Mouse (Mus musculus) forebrain, postnatal 0 days (tissue): Measurements from ENCODE around the gene Adap1. TPM values are rescaled to one million over a fixed set of nuclear protein-coding genes. Genes with fewer than 3 reads are reported as not detected.

Experiments used
- ATAC-seq: fragments of 200-750 bp; cut with Nextera tagmentation; 2 replicates; pipeline ENCODE4 v1.8.0; 2017; ENCODE audit warnings: mild to moderate bottlenecking, moderate library complexity
- DNase-seq: peaks from one replicate; pipeline ENCODE4 v3.0.0-alpha.2; 2015
- H3K27ac ChIP-seq: fragments of 300-500 bp; sonication (generic); 2 replicates; pipeline ENCODE4 v1.5.1; 2014; ENCODE audit warnings: low read depth, mild to moderate bottlenecking, antibody characterized with exemption, low read length, moderate library complexity, mixed read lengths
- H3K27me3 ChIP-seq: fragments of 300-500 bp; sonication (generic); 2 replicates; pipeline ENCODE4 v1.6.1; 2014; ENCODE audit warnings: mild to moderate bottlenecking, low read length, mixed read lengths; ENCODE audit not compliant: insufficient read depth
- H3K36me3 ChIP-seq: fragments of 300-500 bp; sonication (generic); 2 replicates; pipeline ENCODE4 v1.6.1; 2014; ENCODE audit warnings: mild to moderate bottlenecking, moderate library complexity; ENCODE audit not compliant: insufficient read depth
- H3K4me1 ChIP-seq: fragments of 300-500 bp; sonication (generic); 2 replicates; pipeline ENCODE4 v1.6.1; 2014; ENCODE audit warnings: antibody characterized with exemption; ENCODE audit not compliant: insufficient read depth
- H3K4me2 ChIP-seq: fragments of 300-500 bp; sonication (generic); 2 replicates; pipeline ENCODE4 v1.6.1; 2014; ENCODE audit warnings: low read depth, mild to moderate bottlenecking, moderate library complexity
- H3K4me3 ChIP-seq: fragments of 300-500 bp; sonication (generic); 2 replicates; pipeline ENCODE4 v1.5.1; 2014; ENCODE audit warnings: low read depth, low read length, mixed read lengths
- H3K9ac ChIP-seq: fragments of 300-500 bp; sonication (generic); 2 replicates; pipeline ENCODE4 v1.6.1; 2014; ENCODE audit warnings: mild to moderate bottlenecking
- H3K9me3 ChIP-seq: fragments of 300-500 bp; sonication (generic); 2 replicates; pipeline ENCODE4 v1.6.1; 2016; ENCODE audit warnings: low read length
- CTCF ChIP-seq: sonication (generic); IDR thresholded peaks from 2 replicates; pipeline ENCODE4 v1.5.1; 2016; ENCODE audit warnings: antibody characterized with exemption, control low read depth, low read depth
- WGBS: fragments of 180-500 bp; shearing (Covaris S2); extraction: QIAGEN DNeasy Blood & Tissue Kit; methylation state at CpG from one replicate; pipeline ENCODE4 v1.1.7; 2014; 5-methylcytosine and 5-hydroxymethylcytosine counted together
- polyA plus RNA-seq: library from polyadenylated mRNA; unstranded; fragments of >200 nt; fragmentation: Nextera tagmentation; extraction: Ambion mirVana; gene quantifications from 2 replicates; pipeline ENCODE4 v1.2.1, GENCODE M21; 2015
- total RNA-seq: library from RNA; depleted of rRNA; stranded (reverse); fragments of >200 nt; gene quantifications from 2 replicates; pipeline ENCODE4 v1.2.3, GENCODE M21; 2014

Gene Adap1
- total and polyA plus RNA-seq, 2 experiments from 2014 or later, result 128 to 188 TPM

DNA sequence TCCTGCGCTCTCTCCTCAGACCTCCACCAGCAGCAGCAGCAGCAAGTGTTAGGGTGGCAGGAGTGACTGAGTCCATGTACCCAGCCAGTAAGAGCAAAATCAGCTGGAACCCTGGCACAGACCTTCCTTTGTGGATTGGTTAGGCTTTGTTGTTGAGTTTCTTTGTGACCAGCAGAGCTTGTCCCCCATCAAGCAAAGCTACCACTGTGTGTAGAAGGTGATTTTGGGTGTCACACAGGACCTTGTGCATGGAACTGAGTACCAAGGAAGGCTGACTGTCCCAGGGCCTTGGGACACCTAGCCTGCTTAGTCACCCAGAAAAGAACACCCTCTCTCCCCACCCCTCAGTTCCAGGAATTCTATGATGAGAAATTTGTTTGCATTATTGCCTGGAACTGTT, 68.2 kb downstream of the Adap1 start:
- WGBS, result 95% methylated on average over 1 of the region's 1 CpGs

GRCm38 (mm10) chr5:139256211-139256765, 69.1 kb downstream of the Adap1 start:
- no peaks in the 10 kb centered on the region for H3K27me3 ChIP-seq
- H3K36me3 ChIP-seq, result peaks cover 11% of the 10 kb centered on the region; the same call in 1 of the 2 replicates
- no peaks in the 10 kb centered on the region for H3K9me3 ChIP-seq
- no peak overlapping the region for H3K9ac ChIP-seq
- H3K4me3 ChIP-seq, result no peak overlapping the region
- peaks cover 8% of the 10 kb centered on the region for H3K4me1 ChIP-seq
- no peak for TF ChIP-seq CTCF
- 87% methylated on average over 3 of the region's 3 CpGs for WGBS
- no peak for DNase-seq
- no peak overlapping the region for H3K4me2 ChIP-seq
- H3K27ac ChIP-seq, result no peak overlapping the region
- no peak for ATAC-seq

More for the DNA sequence above, 68.2 kb downstream of the Adap1 start:
- Histone ChIP-seq H3K4me1 (peaks cover 8% of the 10 kb centered on the region), H3K9ac (no peak overlapping the region), H3K4me3 (no peak overlapping the region), H3K4me2 (no peak overlapping the region), H3K27ac (no peak overlapping the region), H3K9me3 (no peaks in the 10 kb centered on the region), H3K27me3 (no peaks in the 10 kb centered on the region), H3K36me3 (peaks cover 14% of the 10 kb centered on the region)
- no peak for ATAC-seq
- no peak for DNase-seq
- TF ChIP-seq CTCF, result no peak

- Histone ChIP-seq H3K36me3 (peaks cover 9% of the 10 kb centered on the region; the same call in 1 of the 2 replicates), H3K4me1 (peaks cover 8% of the 10 kb centered on the region), H3K9me3 (no peaks in the 10 kb centered on the region), H3K9ac (no peak overlapping the region), H3K4me2 (no peak overlapping the region), H3K27me3 (no peaks in the 10 kb centered on the region), H3K4me3 (no peak overlapping the region), H3K27ac (no peak overlapping the region)
- no peak for DNase-seq
- ATAC-seq, result no peak
- no peak for TF ChIP-seq CTCF
- WGBS, result 91% methylated on average over 6 of the region's 6 CpGs
Measured at GRCm38 (mm10) chr5:139255777-139256176, 69.6 kb downstream of the Adap1 start.

DNA sequence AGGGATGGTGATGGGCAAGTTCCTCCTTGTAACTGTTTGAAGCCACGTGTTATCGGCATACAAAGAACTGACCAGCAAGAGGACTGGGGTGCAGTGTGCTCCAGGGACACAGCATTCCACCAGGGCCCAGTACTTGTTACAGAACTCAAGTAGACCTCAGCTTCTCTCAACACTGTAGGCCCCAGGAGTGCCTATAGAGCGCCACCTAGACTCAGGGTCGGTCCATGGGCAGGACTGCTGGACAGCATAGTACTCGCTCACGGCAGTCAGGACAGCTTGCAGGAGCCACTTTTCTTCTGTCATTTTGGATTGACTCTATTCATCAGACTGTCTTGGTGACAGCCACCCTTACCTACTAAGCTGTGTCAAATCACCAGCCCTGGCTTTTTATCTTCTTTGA, 70.5 kb downstream of the Adap1 start:
- H3K27me3 ChIP-seq, result no peaks in the 10 kb centered on the region
- H3K9me3 ChIP-seq, result no peaks in the 10 kb centered on the region
- no peak overlapping the region for H3K9ac ChIP-seq
- H3K27ac ChIP-seq, result no peak overlapping the region
- ATAC-seq, result no peak
- peaks cover 14% of the 10 kb centered on the region; the same call in 1 of the 2 replicates for H3K36me3 ChIP-seq
- no peak for TF ChIP-seq CTCF
- 80% methylated on average over 6 of the region's 6 CpGs for WGBS
- H3K4me2 ChIP-seq, result no peak overlapping the region
- peaks cover 8% of the 10 kb centered on the region for H3K4me1 ChIP-seq
- H3K4me3 ChIP-seq, result no peak overlapping the region
- DNase-seq, result no peak

GRCm38 (mm10) chr5:139253301-139253741, 72.1 kb downstream of the Adap1 start:
- Histone ChIP-seq H3K4me1 (peaks cover 8% of the 10 kb centered on the region), H3K27ac (peak overlapping the region; percentile 88), H3K4me3 (peak overlapping the region; percentile 74), H3K4me2 (peak overlapping the region; percentile 94), H3K9ac (peak overlapping the region; percentile 74), H3K36me3 (peaks cover 27% of the 10 kb centered on the region), H3K27me3 (no peaks in the 10 kb centered on the region), H3K9me3 (no peaks in the 10 kb centered on the region)
- ATAC-seq (no peak), DNase-seq (peak; percentile 21)
- WGBS, result 6% methylated on average over 6 of the region's 6 CpGs
- TF ChIP-seq CTCF, result no peak; the same call in 1 of the 2 replicates

DNA sequence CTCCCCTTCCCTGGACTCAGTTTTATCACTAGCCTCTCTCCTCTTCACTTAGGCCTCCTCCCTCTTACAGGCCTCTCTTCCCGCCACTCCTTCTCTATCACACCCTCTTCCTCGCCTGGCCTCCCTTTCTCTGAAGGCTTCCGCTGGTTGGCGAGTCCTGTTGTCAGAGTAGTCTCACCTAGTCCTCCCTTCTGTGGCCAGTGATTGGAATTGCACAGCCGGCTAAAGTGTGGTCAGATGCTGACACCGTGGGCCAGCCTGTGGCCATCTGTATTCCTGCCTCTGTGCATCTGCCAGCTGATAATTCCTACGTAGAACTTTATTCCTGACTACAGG, 72.5 kb downstream of the Adap1 start:
- Histone ChIP-seq H3K4me1 (peaks cover 8% of the 10 kb centered on the region), H3K9ac (peak overlapping the region; percentile 74), H3K27me3 (no peaks in the 10 kb centered on the region), H3K27ac (peak overlapping the region; percentile 88), H3K4me2 (peak overlapping the region; percentile 94), H3K36me3 (peaks cover 32% of the 10 kb centered on the region), H3K9me3 (no peaks in the 10 kb centered on the region), H3K4me3 (peak overlapping the region; percentile 74)
- WGBS, result 2% methylated on average over 7 of the region's 7 CpGs
- DNase-seq (no peak), ATAC-seq (0 out of 2 replicates have a peak, but pooled peaks have one; percentile 0)
- TF ChIP-seq CTCF, result no peak; the same call in 1 of the 2 replicates

GRCm38 (mm10) chr5:139252081-139252909, 73.1 kb downstream of the Adap1 start, which contains the start of gene Get4:
Get4 (plus strand) TSS chr5:139252324.
- DNase-seq (peak; percentile 100), ATAC-seq (peak; percentile 96)
- peak within 1 kb of the TSS; percentile 74 for H3K4me3 ChIP-seq
- peak within 1 kb of the TSS; percentile 74 for H3K9ac ChIP-seq
- no peak for TF ChIP-seq CTCF
- peak within 1 kb of the TSS; percentile 94 for H3K4me2 ChIP-seq
- peaks cover 8% of the 10 kb centered on the region for H3K4me1 ChIP-seq
- no peaks in the 10 kb centered on the region for H3K27me3 ChIP-seq
- H3K9me3 ChIP-seq, result no peaks in the 10 kb centered on the region
- peak within 1 kb of the TSS; percentile 89 for H3K27ac ChIP-seq
- WGBS, result under 1% methylated on average over 84 of the region's 90 CpGs
- H3K36me3 ChIP-seq, result peaks cover 37% of the 10 kb centered on the region
